Mouse (Mus musculus) heart, embryonic 14.5 days (tissue): ENCODE results near the gene Il20rb. TPM values are rescaled to one million over a fixed set of nuclear protein-coding genes. Genes with fewer than 3 reads are reported as not detected.

Experiments
- ATAC-seq: fragments of 200-750 bp; cut with Nextera tagmentation; 2 replicates; pipeline ENCODE4 v1.8.0; 2017; ENCODE audit warnings: low read depth, moderate TSS enrichment; ENCODE audit not compliant: insufficient number of reproducible peaks, insufficient read depth, low FRiP score
- H3K27ac ChIP-seq, 2 experiments: fragments of 200-500 bp in 1 of 2; fragments of 300-500 bp in 1 of 2; sonication (generic) in 1 of 2; replicated peaks in 1 of 2; 2 replicates each; pipeline ENCODE4 v1.5.1; 2012 to 2014; ENCODE audit warnings: low read depth in 2 of 2, low read length in 2 of 2, control low read depth in 1 of 2, mild to moderate bottlenecking in 1 of 2, mixed read lengths in 1 of 2; ENCODE audit not compliant: control insufficient read depth in 1 of 2, insufficient read depth in 1 of 2
- H3K27me3 ChIP-seq: fragments of 300-500 bp; sonication (generic); 2 replicates; pipeline ENCODE4 v1.6.1; 2014; ENCODE audit warnings: mild to moderate bottlenecking, low read length, control low read depth; ENCODE audit not compliant: control insufficient read depth, insufficient read depth
- H3K36me3 ChIP-seq: fragments of 300-500 bp; sonication (generic); 2 replicates; pipeline ENCODE4 v1.6.1; 2014; ENCODE audit warnings: mild to moderate bottlenecking, control low read depth, low read length, mixed read lengths; ENCODE audit not compliant: control insufficient read depth, insufficient read depth
- H3K4me1 ChIP-seq, 2 experiments: fragments of 200-500 bp in 1 of 2; fragments of 300-500 bp in 1 of 2; sonication (generic) in 1 of 2; 2 replicates each; pipeline ENCODE4 v1.6.1; 2012 to 2014; ENCODE audit warnings: low read length in 2 of 2, control low read depth in 1 of 2, mixed read lengths in 1 of 2; ENCODE audit not compliant: control insufficient read depth in 2 of 2, insufficient read depth in 2 of 2
- H3K4me2 ChIP-seq: fragments of 300-500 bp; sonication (generic); 2 replicates; pipeline ENCODE4 v1.6.1; 2014; ENCODE audit warnings: mild to moderate bottlenecking, low read length
- H3K4me3 ChIP-seq, 2 experiments: fragments of 200-500 bp in 1 of 2; fragments of 300-500 bp in 1 of 2; sonication (generic) in 1 of 2; 2 replicates each; pipeline ENCODE4 v1.5.1; 2012 to 2014; ENCODE audit warnings: low read length in 2 of 2, mild to moderate bottlenecking in 2 of 2, control low read depth in 1 of 2, low read depth in 1 of 2, moderate library complexity in 1 of 2; ENCODE audit not compliant: control insufficient read depth in 1 of 2, insufficient read depth in 1 of 2
- H3K9ac ChIP-seq: fragments of 300-500 bp; sonication (generic); 2 replicates; pipeline ENCODE4 v1.6.1; 2014; ENCODE audit warnings: mild to moderate bottlenecking, low read length
- H3K9me3 ChIP-seq: fragments of 300-500 bp; sonication (generic); 2 replicates; pipeline ENCODE4 v1.6.1; 2016; ENCODE audit warnings: low read length, control low read depth; ENCODE audit not compliant: control insufficient read depth
- WGBS: fragments of 180-500 bp; shearing (Covaris S2); extraction: QIAGEN DNeasy Blood & Tissue Kit; methylation state at CpG from one replicate; pipeline ENCODE4 v1.1.7; 2014; 5-methylcytosine and 5-hydroxymethylcytosine counted together
- polyA plus RNA-seq: library from polyadenylated mRNA; unstranded; fragments of >200 nt; fragmentation: Nextera tagmentation; extraction: Ambion mirVana; gene quantifications from 2 replicates; pipeline ENCODE4 v1.2.1, GENCODE M21; 2014

Gene Il20rb
- polyA plus RNA-seq, 1 experiment from 2014 or later = 0.69 TPM

DNA sequence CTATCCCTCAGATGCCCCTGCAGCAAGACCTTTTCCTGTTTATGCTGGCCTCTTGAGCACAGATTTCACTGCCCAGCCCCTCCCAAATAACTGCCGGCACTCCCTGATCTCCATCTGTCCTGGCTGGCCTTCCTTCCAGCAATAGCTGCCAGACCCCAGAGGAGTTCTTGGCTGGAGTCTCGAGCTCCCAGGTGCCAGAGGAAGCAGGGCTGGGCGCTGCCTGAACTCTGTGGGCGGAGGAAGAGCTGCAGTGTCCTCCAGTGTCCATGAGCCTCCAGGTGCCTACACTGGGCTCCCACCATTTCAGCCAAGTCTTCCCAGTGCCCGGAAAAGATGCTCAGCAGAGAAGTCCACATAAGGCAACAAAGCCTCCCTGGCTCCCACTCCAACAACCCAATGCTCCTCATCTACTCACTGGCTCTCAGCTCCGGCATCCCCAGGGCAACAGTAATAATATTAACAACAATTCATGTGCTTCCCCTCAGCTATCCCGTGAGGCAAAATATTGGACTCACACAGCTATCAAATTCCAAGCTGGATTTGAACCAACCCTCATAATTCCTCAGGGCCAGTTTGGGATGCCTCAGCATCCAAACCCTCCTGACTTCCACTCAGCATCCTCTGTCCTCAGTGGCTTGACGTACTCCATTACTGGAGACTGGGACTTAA is 15.5 kb downstream of the Il20rb start:
- no peak overlapping the region for H3K4me2 ChIP-seq
- 54% methylated on average over 8 of the region's 8 CpGs for WGBS
- H3K4me1 ChIP-seq = peaks cover 3 to 11% of the 10 kb centered on the region in 2 experiments; a peak in 2 of 4 replicates
- H3K9me3 ChIP-seq = no peaks in the 10 kb centered on the region
- H3K9ac ChIP-seq = no peak overlapping the region
- H3K27ac ChIP-seq = no peak overlapping the region
- no peak overlapping the region for H3K4me3 ChIP-seq
- 0 out of 2 replicates have a peak, but pooled peaks have one; percentile 27 for ATAC-seq
- H3K27me3 ChIP-seq = no peaks in the 10 kb centered on the region
- peaks cover 2% of the 10 kb centered on the region; the same call in 1 of the 2 replicates for H3K36me3 ChIP-seq

DNA sequence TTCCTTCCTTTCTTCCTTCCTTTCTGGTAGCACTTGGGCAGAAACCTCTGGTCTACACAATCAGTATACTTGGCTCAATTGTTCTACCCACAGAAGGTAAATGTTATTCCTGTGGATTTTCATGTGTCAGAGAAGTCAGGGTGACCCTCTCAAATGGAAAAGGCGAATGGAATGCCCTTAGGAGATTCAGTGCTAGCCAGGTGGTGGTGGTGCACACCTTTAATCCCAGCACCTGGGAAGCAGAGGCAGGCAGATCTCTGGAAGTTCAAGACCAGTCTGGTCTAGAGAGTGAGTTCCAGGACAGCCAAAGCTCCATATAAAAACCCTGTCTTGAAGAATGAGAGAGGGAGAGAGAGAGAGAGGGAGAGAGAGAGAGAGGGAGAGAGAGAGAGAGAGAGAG is 16.4 kb downstream of the Il20rb start:
- Histone ChIP-seq H3K27me3 (no peaks in the 10 kb centered on the region), H3K27ac (no peak overlapping the region), H3K9ac (no peak overlapping the region), H3K4me1 (peaks cover 3 to 11% of the 10 kb centered on the region in 2 experiments; a peak in 2 of 4 replicates), H3K4me3 (no peak overlapping the region), H3K9me3 (no peaks in the 10 kb centered on the region), H3K36me3 (peaks cover 5% of the 10 kb centered on the region; the same call in 1 of the 2 replicates), H3K4me2 (no peak overlapping the region)
- 84% methylated on average over 1 of the region's 1 CpGs for WGBS
- no peak for ATAC-seq

DNA sequence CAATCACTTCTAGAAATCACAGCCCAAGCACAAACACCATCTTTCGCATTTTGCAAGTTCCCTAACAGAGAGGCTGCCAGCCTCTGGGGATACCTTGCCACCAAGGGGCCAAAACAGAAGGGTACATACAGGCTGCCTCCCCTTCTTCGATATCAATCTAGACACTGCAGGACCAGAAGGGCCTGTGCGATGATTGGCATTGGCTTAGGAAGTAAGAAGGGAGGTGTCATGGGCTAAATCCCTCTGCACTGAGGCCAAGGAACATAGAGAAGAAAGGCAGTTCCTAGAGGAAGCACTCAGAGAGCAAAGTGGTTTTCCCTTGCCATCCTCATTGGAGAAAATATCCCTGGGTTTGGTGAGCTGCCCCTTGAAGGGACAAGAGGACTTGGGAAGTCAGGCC is 16.9 kb downstream of the Il20rb start:
- H3K9me3 ChIP-seq = no peaks in the 10 kb centered on the region
- H3K4me1 ChIP-seq = peaks cover 3 to 11% of the 10 kb centered on the region in 2 experiments; a peak in 2 of 4 replicates
- peaks cover 5% of the 10 kb centered on the region; the same call in 1 of the 2 replicates for H3K36me3 ChIP-seq
- 82% methylated on average over 3 of the region's 3 CpGs for WGBS
- H3K4me3 ChIP-seq = no peak overlapping the region
- H3K27ac ChIP-seq = no peak overlapping the region
- H3K9ac ChIP-seq = no peak overlapping the region
- H3K4me2 ChIP-seq = no peak overlapping the region
- no peaks in the 10 kb centered on the region for H3K27me3 ChIP-seq
- ATAC-seq = no peak

- no peak for ATAC-seq
- Histone ChIP-seq H3K4me2 (no peak overlapping the region), H3K9me3 (no peaks in the 10 kb centered on the region), H3K4me3 (no peak overlapping the region), H3K4me1 (peaks cover 3 to 11% of the 10 kb centered on the region in 2 experiments; a peak in 2 of 4 replicates), H3K36me3 (peaks cover 5% of the 10 kb centered on the region; the same call in 1 of the 2 replicates), H3K9ac (no peak overlapping the region), H3K27me3 (no peaks in the 10 kb centered on the region), H3K27ac (no peak overlapping the region)
- 94% methylated on average over 8 of the region's 8 CpGs for whole genome bisulfite sequencing
Observed at GRCm38 (mm10) chr9:100468151-100468550, 18.4 kb downstream of the Il20rb start.

GRCm38 (mm10) chr9:100467653-100468052 is 18.9 kb downstream of the Il20rb start:
- H3K9me3 ChIP-seq = no peaks in the 10 kb centered on the region
- peaks cover 3 to 11% of the 10 kb centered on the region in 2 experiments; a peak in 2 of 4 replicates for H3K4me1 ChIP-seq
- H3K4me3 ChIP-seq = no peak overlapping the region
- ATAC-seq = no peak
- WGBS = 64% methylated on average over 7 of the region's 7 CpGs
- no peak overlapping the region for H3K4me2 ChIP-seq
- H3K27me3 ChIP-seq = no peaks in the 10 kb centered on the region
- peaks cover 5% of the 10 kb centered on the region; the same call in 1 of the 2 replicates for H3K36me3 ChIP-seq
- H3K9ac ChIP-seq = no peak overlapping the region
- no peak overlapping the region for H3K27ac ChIP-seq

DNA sequence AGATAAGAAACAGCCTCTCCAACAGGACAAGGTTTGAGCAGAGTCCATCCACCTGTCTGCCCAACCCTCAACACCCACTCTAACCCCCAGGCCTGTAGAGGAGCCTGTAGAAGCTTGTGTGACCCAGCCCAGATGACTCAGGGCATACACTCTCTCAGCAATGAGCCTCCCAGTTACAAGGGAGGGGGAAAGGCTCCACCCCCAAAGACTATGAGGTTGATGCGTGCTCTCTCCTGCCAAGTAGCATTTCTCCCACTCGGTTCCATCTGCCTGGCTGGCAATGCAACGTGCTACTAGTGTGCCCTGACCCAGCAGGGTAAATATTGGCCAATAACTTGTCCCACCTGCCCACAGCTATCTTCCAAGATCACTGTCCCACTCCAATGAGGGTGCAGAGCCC is 19.8 kb downstream of the Il20rb start:
- Histone ChIP-seq H3K27me3 (no peaks in the 10 kb centered on the region), H3K36me3 (peaks cover 5% of the 10 kb centered on the region; the same call in 1 of the 2 replicates), H3K4me1 (peaks cover 3 to 11% of the 10 kb centered on the region in 2 experiments; a peak in 2 of 4 replicates), H3K4me2 (no peak overlapping the region), H3K9me3 (no peaks in the 10 kb centered on the region), H3K9ac (no peak overlapping the region), H3K4me3 (no peak overlapping the region), H3K27ac (no peak overlapping the region)
- 77% methylated on average over 3 of the region's 3 CpGs for WGBS
- ATAC-seq = no peak

GRCm38 (mm10) chr9:100465988-100466387 is 20.6 kb downstream of the Il20rb start:
- 94% methylated on average over 9 of the region's 9 CpGs for WGBS
- Histone ChIP-seq H3K4me3 (no peak overlapping the region), H3K9ac (no peak overlapping the region), H3K4me1 (peaks cover 3 to 8% of the 10 kb centered on the region in 2 experiments; a peak in 2 of 4 replicates), H3K36me3 (peaks cover 5% of the 10 kb centered on the region; the same call in 1 of the 2 replicates), H3K4me2 (no peak overlapping the region), H3K27ac (no peak overlapping the region), H3K9me3 (no peaks in the 10 kb centered on the region), H3K27me3 (no peaks in the 10 kb centered on the region)
- ATAC-seq = no peak
